Mouse (Mus musculus) limb, embryonic 14.5 days (tissue): ENCODE measurements around the gene Gbf1. TPM values are rescaled to one million over a fixed set of nuclear protein-coding genes. Genes with fewer than 3 reads are reported as not detected.
A peak's percentile ranks its signal among the peaks of the same experiment; 100 is the strongest.

Source experiments
- ATAC-seq: fragments of 200-750 bp; cut with Nextera tagmentation; 2 replicates; pipeline ENCODE4 v1.8.0; 2017; ENCODE audit warnings: low read depth, moderate number of reproducible peaks, moderate TSS enrichment; ENCODE audit not compliant: low FRiP score
- DNase-seq: peaks from one replicate; pipeline ENCODE4 v3.0.0-alpha.2; 2015; ENCODE audit warnings: low spot score
- H3K27ac ChIP-seq: fragments of 300-500 bp; sonication (generic); replicated peaks from 2 replicates; pipeline ENCODE4 v1.5.1; 2014; ENCODE audit warnings: low read depth, mild to moderate bottlenecking, low read length, moderate library complexity, mixed read lengths
- H3K27me3 ChIP-seq: fragments of 300-500 bp; sonication (generic); 2 replicates; pipeline ENCODE4 v1.6.1; 2014; ENCODE audit warnings: low read length, mixed read lengths; ENCODE audit not compliant: control insufficient read depth, insufficient read depth
- H3K36me3 ChIP-seq: fragments of 300-500 bp; sonication (generic); 2 replicates; pipeline ENCODE4 v1.6.1; 2014; ENCODE audit warnings: mild to moderate bottlenecking, low read length, moderate library complexity, mixed read lengths; ENCODE audit not compliant: control insufficient read depth, insufficient read depth
- H3K4me1 ChIP-seq: fragments of 300-500 bp; sonication (generic); 2 replicates; pipeline ENCODE4 v1.6.1; 2014; ENCODE audit warnings: antibody characterized with exemption, low read length, mixed read lengths; ENCODE audit not compliant: control insufficient read depth, insufficient read depth
- H3K4me2 ChIP-seq: fragments of 300-500 bp; sonication (generic); replicated peaks from 2 replicates; pipeline ENCODE4 v1.6.1; 2014; ENCODE audit warnings: low read depth, mild to moderate bottlenecking, low read length, moderate library complexity; ENCODE audit not compliant: severe bottlenecking
- H3K4me3 ChIP-seq: fragments of 300-500 bp; sonication (generic); replicated peaks from 2 replicates; pipeline ENCODE4 v1.5.1; 2014; ENCODE audit warnings: low read length
- H3K9ac ChIP-seq: fragments of 300-500 bp; sonication (generic); 2 replicates; pipeline ENCODE4 v1.6.1; 2014; ENCODE audit warnings: mild to moderate bottlenecking, low read depth, low read length, moderate library complexity; ENCODE audit not compliant: severe bottlenecking
- H3K9me3 ChIP-seq: fragments of 300-500 bp; sonication (generic); 2 replicates; pipeline ENCODE4 v1.6.1; 2016; ENCODE audit warnings: low read length; ENCODE audit not compliant: control insufficient read depth
- POLR2A ChIP-seq: fragments of 200-500 bp; IDR thresholded peaks from 2 replicates; pipeline ENCODE4 v1.8.0; 2012; ENCODE audit warnings: inconsistent platforms, mild to moderate bottlenecking, moderate library complexity, borderline replicate concordance; ENCODE audit not compliant: insufficient read depth, insufficient read length; ENCODE audit errors: extremely low read depth
- WGBS: fragments of 180-500 bp; shearing (Covaris S2); extraction: QIAGEN DNeasy Blood & Tissue Kit; methylation state at CpG from one replicate; pipeline ENCODE4 v1.1.7; 2014; 5-methylcytosine and 5-hydroxymethylcytosine counted together
- polyA plus RNA-seq, 2 experiments: library from polyadenylated mRNA; depleted of rRNA in 1 of 2; stranded (reverse) in 1 of 2; unstranded in 1 of 2; fragments of >200 nt; fragmentation: Nextera tagmentation in 1 of 2; extraction: Ambion mirVana in 1 of 2; gene quantifications; 2 replicates each; pipeline versions ENCODE4 v1.2.1 to v1.2.3; 2012 to 2014

The Gbf1 gene
- polyA plus RNA-seq, 2 experiments: 66.8 to 92.1 TPM

DNA sequence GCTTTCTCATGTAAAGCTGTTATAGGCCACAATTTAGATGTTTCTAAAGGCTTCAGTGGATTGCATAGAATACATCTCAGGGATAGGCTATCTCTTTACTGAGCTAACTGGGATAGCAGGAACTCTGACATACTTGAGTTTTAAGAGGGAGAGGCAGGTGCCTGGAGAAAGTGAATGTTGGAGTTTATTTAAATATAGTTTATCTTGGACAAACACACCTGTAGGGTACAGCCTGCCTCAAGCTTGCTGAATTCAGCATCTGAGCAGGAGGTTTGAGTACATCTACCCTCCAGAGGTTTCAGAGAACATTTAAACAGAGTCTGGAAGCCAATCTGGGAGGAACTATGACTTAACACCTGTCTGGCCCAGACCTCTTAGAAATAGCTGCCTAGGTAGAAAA, 22.9 kb downstream of the Gbf1 start:
- H3K4me3 ChIP-seq: no peak overlapping the region
- no peak for TF ChIP-seq POLR2A
- DNase-seq: no peak
- no peaks in the 10 kb centered on the region for H3K9me3 ChIP-seq
- H3K36me3 ChIP-seq: peaks cover 24% of the 10 kb centered on the region
- H3K9ac ChIP-seq: no peak overlapping the region
- ATAC-seq: no peak
- H3K27ac ChIP-seq: no peak overlapping the region
- H3K4me2 ChIP-seq: no peak overlapping the region
- no peaks in the 10 kb centered on the region for H3K4me1 ChIP-seq
- H3K27me3 ChIP-seq: no peaks in the 10 kb centered on the region

- Histone ChIP-seq H3K36me3 (peaks cover 6% of the 10 kb centered on the region), H3K4me2 (no peak overlapping the region), H3K4me3 (no peak overlapping the region), H3K27ac (no peak overlapping the region), H3K9me3 (no peaks in the 10 kb centered on the region), H3K9ac (no peak overlapping the region), H3K27me3 (no peaks in the 10 kb centered on the region), H3K4me1 (no peaks in the 10 kb centered on the region)
- DNase-seq (no peak), ATAC-seq (no peak)
- TF ChIP-seq POLR2A: no peak
- WGBS: 46% methylated on average over 5 of the region's 5 CpGs
Measured at GRCm38 (mm10) chr19:46177046-46177445, 24.7 kb downstream of the Gbf1 start.

DNA sequence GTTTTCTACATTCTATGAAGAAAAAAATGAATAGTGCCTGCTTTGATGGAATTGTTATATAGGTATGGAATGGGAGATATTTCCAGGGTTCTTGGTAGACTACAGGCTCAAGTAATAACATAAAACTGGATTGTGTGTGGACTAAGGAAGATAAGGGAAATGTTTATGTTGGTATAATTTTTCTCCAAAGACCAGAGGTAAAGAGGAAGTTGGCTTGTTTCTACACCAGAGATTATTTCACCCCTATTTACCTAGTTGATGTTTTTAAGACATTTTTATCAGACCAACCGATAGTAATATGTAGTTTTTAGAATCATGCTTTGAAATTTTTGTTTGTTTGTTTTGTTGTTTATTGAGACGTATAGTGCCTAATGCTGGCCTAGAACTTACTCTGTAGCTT, 28.0 kb downstream of the Gbf1 start:
- Histone ChIP-seq H3K4me2 (no peak overlapping the region), H3K36me3 (0 out of 2 replicates have a peak, but pooled peaks cover 9% of the 10 kb centered on the region), H3K4me3 (no peak overlapping the region), H3K9me3 (no peaks in the 10 kb centered on the region), H3K4me1 (no peaks in the 10 kb centered on the region), H3K27ac (no peak overlapping the region), H3K27me3 (no peaks in the 10 kb centered on the region), H3K9ac (no peak overlapping the region)
- no peak for TF ChIP-seq POLR2A
- ATAC-seq (no peak), DNase-seq (no peak)
- WGBS: 94% methylated on average over 2 of the region's 2 CpGs

DNA sequence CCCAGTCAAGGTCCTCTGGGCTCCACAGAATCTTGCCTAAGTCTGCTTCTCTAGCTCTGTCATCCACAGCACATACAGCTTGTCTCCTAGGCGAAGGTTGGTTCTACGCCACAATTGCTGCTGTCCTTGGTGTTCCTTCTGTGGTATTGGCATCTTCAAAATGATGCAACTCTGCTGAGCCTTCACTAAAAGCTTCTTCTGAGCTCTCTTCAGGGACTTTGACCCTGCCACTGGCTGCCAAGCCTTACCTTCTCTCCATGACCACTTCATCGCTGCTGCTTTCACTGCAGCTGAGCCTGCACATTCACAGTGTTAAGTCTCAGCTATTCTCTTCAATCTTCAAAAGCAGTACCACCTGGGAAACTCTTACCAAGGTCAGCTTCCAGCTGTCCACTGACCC, 29.9 kb downstream of the Gbf1 start:
- no peak overlapping the region for H3K4me3 ChIP-seq
- H3K4me1 ChIP-seq: no peaks in the 10 kb centered on the region
- no peak for TF ChIP-seq POLR2A
- 95% methylated on average over 3 of the region's 3 CpGs for WGBS
- H3K27ac ChIP-seq: no peak overlapping the region
- DNase-seq: no peak
- H3K27me3 ChIP-seq: no peaks in the 10 kb centered on the region
- no peak overlapping the region for H3K9ac ChIP-seq
- no peaks in the 10 kb centered on the region for H3K9me3 ChIP-seq
- no peak for ATAC-seq
- H3K36me3 ChIP-seq: 0 out of 2 replicates have a peak, but pooled peaks cover 9% of the 10 kb centered on the region
- H3K4me2 ChIP-seq: no peak overlapping the region

DNA sequence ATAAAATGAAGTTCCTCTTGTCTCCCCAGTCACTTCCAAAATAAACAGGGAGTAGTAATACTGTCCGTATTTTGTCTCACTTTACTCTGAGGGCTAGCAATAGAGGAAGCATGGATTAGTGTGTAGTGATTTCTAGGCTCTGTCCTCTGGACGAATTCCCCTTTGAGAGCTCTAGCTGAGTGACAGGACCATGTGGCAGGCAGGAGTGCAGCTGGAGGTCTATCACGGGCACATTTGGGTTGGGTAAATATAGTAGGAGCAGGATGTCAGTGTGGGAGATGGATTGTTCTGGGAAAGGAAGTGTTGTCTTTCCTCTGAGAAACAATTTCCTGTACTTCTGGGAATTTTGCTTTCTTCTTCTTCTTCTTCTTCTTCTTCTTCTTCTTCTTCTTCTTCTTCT, 34.3 kb downstream of the Gbf1 start:
- no peaks in the 10 kb centered on the region for H3K4me1 ChIP-seq
- 0 out of 2 replicates have a peak, but pooled peaks cover 9% of the 10 kb centered on the region for H3K36me3 ChIP-seq
- 46% methylated on average over 3 of the region's 3 CpGs for WGBS
- H3K9me3 ChIP-seq: no peaks in the 10 kb centered on the region
- DNase-seq: peak; percentile 61
- H3K4me2 ChIP-seq: no peak overlapping the region
- H3K27ac ChIP-seq: no peak overlapping the region
- no peak overlapping the region for H3K9ac ChIP-seq
- H3K4me3 ChIP-seq: no peak overlapping the region
- no peaks in the 10 kb centered on the region for H3K27me3 ChIP-seq
- no peak for TF ChIP-seq POLR2A
- ATAC-seq: peak; percentile 83; the same call in 1 of the 2 replicates

DNA sequence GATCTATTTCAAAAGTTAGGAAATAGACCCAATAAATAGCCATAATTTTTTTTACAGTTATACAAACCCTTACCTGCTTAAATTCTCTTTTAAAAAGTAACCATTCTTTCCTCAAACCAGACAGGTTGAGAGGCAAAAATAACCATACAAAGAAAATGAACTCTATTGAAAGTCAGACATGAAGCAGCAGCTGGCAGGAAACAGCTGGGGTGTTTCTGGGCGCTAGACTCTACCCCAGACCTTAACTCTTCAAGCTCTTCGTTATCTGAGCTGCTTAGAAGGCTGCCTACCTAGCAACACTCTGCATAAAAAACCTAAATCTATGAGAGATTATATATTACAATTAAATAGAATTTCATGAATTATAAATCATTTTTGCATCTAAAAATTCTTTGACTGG, 34.9 kb downstream of the Gbf1 start:
- no peak for ATAC-seq
- H3K9ac ChIP-seq: no peak overlapping the region
- 64% methylated on average over 2 of the region's 2 CpGs for WGBS
- H3K4me3 ChIP-seq: no peak overlapping the region
- H3K4me1 ChIP-seq: no peaks in the 10 kb centered on the region
- DNase-seq: peak; percentile 48
- no peaks in the 10 kb centered on the region for H3K9me3 ChIP-seq
- 0 out of 2 replicates have a peak, but pooled peaks cover 9% of the 10 kb centered on the region for H3K36me3 ChIP-seq
- no peak overlapping the region for H3K27ac ChIP-seq
- no peaks in the 10 kb centered on the region for H3K27me3 ChIP-seq
- no peak for TF ChIP-seq POLR2A
- no peak overlapping the region for H3K4me2 ChIP-seq
